Mouse (Mus musculus) embryo, embryonic 11.5 days (tissue): ENCODE measurements around the gene Ggta1.

Source experiments
- DNase-seq: peaks from one replicate; pipeline ENCODE4 v3.0.0-alpha.2; 2012; ENCODE audit warnings: low read depth, low spot score

Gene Ggta1

DNA sequence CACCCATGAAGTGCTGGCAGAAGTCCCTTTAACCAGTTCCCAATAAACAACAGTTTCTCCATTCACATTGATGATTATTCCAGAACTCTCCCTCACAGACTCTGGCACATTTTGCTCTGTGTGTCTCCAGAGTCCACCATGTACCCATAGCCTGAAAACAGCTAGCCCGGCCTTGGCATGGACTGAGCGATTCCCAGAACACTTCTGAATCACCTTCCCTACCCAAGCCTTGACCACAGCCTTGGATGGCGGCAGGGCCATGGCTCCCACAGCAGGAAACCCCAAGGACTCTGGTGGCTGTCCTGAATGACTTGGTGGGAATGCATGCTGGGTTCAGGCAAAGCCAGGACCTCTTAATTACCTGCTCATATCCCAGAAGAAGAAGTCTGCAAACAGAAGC is 22.6 kb downstream of the Ggta1 start:
- no peak for DNase-seq

- DNase-seq = no peak
These were observed 25.2 kb downstream of the Ggta1 start for GRCm38 (mm10) chr2:35437796-35438195.

DNA sequence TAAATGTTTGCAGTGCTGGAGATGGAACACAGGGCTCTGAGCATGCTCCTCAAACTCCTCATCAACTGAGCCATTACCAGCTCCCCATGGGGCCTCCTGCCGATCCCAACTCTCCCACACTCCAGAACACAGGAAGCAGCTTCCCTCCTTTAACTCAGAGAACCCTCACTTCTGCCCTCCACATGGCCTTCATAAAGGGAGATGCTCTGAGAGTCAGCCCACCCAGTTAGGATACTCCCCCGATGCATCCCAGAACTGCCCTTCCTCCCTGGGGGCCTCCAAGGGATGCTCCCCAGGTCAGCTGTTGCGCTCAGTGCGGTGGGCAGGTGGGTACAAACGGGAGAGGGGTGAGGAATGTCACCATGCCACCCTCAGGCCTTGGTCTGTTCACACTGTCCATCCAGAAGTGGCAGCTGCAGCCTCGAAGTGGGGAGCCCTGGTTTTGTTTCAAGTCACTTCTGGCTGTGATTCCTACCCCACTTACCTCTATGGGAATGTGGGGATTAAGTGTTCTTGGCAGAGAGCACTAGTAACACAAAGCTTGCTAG is 28.4 kb downstream of the Ggta1 start:
- no peak for DNase-seq

DNA sequence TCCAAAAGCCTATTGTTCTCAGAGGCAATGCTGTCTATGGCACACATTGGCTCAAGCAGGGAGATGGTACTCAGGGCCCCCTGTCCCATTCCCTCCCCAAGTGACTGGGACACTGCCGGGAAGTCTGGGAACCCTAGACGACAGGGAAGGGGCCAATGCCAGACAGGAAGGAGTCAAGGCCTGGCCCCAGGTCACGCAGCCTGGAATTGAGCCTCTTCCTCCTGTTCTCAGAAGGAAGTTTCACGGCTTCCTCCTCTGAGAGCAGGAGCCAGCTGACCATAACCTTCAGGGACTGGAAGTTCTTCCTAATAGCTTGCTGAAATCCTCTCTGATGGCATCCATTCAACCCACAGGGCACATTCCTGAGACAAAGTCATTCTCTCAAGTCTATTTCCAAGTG is 29.6 kb downstream of the Ggta1 start:
- DNase-seq = no peak

- no peak for DNase-seq
These were observed 30.6 kb downstream of the Ggta1 start for GRCm38 (mm10) chr2:35432472-35432871.

DNA sequence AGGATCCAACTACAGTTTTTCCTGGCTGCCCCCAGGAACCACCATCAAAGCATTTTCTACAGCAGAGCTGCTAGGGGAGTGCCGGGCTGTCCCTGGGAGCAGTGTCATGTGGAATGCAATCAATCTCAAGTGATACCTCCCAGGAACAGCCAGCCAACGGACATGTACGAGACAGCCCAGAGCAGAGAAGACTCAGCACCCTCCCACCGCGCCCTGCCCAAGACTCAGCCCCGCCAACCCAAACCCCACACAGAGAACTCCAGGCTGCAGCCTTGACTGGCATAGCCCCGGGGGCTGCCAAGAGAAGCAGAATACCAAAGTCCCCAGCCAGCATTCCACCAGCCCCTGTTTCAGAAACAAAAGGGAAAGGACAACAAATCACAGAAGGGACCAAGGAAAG is 31.0 kb downstream of the Ggta1 start:
- DNase-seq = no peak

- DNase-seq = no peak
These were observed 32.2 kb downstream of the Ggta1 start for GRCm38 (mm10) chr2:35430806-35431205.

DNA sequence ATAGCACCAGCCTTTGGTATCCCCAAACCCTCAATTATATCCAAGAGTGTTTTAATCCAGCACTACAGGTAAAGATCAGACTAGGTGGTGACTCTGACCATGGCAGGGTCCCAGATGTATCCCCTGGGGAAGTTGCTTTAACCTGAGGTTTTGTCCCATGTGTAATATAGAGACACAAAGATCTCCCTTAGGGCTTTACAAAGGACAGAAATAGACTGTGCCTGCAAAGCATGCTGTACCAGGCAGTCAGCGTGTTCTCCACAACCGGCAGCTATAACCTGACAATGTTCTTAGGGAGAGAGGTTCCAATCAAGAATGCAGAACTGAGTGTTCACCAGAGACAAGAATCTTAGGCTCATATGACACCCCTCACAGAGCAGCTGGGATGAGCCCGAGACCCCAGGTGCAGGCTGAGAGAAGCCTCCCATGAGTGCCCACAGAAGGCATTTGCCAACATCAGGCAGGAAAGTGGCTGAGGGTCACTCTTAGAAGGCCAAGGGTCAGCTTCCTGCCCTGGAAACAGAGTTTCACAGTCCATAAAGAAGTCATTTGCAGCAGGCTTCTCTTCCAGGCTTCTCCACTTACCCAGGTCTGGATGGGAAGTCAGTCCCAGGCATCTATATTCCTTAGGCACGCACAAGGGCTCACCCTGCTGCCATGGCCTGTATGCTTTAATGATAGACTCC is 34.3 kb downstream of the Ggta1 start:
- no peak for DNase-seq

GRCm38 (mm10) chr2:35427559-35427958 is 35.5 kb downstream of the Ggta1 start:
- no peak for DNase-seq

DNA sequence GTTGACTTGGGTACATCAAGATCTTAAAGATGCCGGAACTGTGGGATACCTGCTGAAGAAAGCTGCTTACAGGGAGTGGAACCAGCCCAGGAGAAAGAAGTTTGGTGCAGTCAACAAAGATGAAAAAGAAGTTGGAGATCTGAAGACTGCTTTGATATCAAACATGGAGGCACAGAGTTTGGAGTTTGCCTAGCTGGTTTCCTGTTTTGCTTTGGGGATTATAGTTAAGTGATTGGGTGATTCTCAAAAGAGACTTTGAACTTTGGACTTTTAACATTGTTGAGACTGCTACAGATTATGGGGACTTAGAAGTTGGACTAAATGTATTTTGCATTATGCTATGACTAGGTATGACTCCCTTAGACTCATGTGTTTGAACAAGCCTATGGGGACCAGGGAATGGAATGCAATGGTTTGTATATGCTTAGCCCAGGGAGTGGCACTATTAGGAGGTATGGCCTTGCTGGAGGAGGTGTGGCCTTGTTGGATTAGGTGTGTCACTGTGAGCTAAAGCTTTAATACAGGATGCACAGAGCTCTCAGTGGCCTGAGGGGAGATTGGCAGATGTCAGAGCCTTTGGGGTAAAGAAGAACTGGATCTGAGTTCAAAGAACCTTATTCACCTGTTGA is 39.2 kb downstream of the Ggta1 start:
- DNase-seq = no peak

DNA sequence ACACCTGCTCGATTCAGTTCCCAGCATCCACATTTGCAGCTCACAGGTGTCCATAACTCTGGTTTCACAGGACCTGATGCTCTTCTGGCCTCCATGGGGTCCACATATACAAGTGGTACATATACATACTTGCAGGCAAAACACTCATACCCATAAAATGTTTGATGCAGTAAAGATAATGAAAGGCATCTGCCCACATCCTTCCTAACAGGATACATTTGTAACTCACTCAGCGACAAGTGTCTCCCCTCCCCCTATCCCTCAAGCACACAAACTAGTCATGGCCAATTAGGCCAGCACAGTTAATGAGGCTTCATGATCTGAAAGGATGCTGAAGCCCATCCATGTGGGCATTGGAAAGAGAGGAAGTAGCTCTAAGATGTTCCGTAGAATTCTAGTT is 40.6 kb downstream of the Ggta1 start:
- no peak for DNase-seq

DNA sequence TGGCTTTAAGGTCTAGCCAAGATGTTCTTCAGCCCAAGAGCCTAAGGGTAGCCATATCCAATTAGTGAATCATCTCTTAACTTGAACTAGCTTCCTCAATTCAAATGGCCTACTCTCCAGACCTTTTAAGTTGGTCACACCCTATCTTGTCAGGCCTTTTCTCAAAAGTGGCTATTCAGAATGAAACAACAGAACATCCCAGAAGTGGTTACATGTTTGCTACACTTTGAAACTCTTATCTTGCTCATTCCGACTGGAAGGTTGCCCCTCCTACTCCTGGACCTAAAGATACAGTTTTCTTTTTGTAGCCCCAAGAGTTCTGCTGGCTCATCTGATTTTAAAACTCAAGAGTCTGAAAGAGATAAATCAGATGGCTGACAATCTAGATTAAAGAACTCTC is 42.4 kb downstream of the Ggta1 start:
- no peak for DNase-seq

- no peak for DNase-seq
These were observed 43.4 kb downstream of the Ggta1 start for GRCm38 (mm10) chr2:35419671-35420070.

DNA sequence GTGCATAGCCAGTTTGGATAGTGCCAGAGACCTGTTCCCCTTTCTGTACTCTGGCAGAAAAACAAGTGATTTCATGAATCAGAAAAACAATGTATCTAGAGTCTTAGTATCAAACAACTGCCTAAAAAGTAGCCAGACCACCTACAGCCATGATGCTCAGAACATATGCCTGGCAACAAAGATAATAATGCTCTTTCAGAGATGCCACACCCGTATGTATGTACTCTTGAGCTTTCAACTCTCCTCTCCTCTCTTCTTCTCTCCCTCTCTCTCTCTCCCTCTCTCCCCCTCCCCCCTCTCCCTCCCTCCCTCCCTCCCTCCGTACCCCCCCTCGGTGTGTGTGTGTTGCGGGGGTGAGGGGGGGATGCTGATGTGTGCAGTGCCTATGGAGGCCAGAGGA is 43.8 kb downstream of the Ggta1 start:
- no peak for DNase-seq

- no peak for DNase-seq
These were observed 45.8 kb downstream of the Ggta1 start for GRCm38 (mm10) chr2:35417231-35417630.

- no peak for DNase-seq
These were observed 46.6 kb downstream of the Ggta1 start for GRCm38 (mm10) chr2:35416473-35416872.

DNA sequence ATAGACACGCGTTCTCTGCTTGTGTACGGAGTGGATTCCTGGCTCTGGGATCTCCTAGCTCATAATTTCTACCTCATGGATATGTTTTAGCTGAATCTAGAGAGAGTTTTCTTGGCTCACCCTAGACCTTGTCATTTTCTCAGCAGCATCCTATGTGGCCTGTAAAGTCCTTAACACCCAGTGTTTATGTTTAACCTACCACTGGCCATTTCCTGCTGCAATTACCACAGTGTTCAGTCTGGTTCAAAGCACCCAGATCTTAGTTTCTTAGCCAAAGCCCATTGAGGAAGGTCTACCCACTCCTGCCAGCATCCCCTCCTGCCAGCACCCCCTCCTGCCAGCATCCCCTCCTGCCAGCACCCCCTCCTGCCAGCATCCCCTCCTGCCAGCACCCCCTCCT is 50.2 kb downstream of the Ggta1 start:
- no peak for DNase-seq

GRCm38 (mm10) chr2:35412246-35412645 is 50.8 kb downstream of the Ggta1 start:
- DNase-seq = no peak

GRCm38 (mm10) chr2:35411640-35412190 is 51.3 kb downstream of the Ggta1 start:
- no peak for DNase-seq

GRCm38 (mm10) chr2:35409466-35409865 is 53.6 kb downstream of the Ggta1 start:
- DNase-seq = no peak

GRCm38 (mm10) chr2:35408409-35409110 is 54.5 kb downstream of the Ggta1 start:
- no peak for DNase-seq

- DNase-seq = no peak
These were observed 55.2 kb downstream of the Ggta1 start for GRCm38 (mm10) chr2:35407878-35408277.
